Mouse (Mus musculus): ENCODE data around the gene Cpeb2.

DNA sequence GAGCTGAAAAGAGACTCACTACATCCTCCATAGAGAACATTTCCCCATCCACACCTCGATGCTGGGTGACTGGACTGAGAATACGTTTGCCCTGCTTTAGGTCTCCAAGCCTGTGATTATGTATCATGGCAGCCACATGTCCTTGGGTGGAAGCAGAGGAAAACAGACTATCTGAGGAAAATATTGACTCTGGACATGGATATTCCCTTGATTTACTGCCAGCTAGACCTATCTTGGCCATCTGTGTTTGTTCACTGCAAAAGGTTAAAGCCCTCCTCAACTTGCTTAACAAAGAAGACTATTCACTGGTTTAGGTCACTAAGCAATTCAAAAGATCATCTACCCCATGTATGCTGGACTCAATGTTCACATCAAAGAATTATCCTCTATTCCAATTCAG lies 101.5 kb downstream of the Cpeb2 start:
- TF ChIP-seq CTCF (IDR thresholded peaks at IDR 0.05; ENCODE audit: borderline replicate concordance, control insufficient read depth, extremely low read depth, insufficient read depth, low read length, poor library complexity) = no peak
- TF ChIP-seq POLR2A (IDR thresholded peaks at IDR 0.05; ENCODE audit: control insufficient read depth, extremely low read depth, insufficient read depth, low read length, poor library complexity) = no peak

All from thymus, adult 2 months (tissue).